Mouse (Mus musculus) stomach, embryonic 16.5 days (tissue): Measurements from ENCODE around the gene Zmynd19. TPM values are rescaled to one million over a fixed set of nuclear protein-coding genes. Genes with fewer than 3 reads are reported as not detected.

ENCODE experiments used
- ATAC-seq: fragments of 200-750 bp; cut with Nextera tagmentation; 2 replicates; pipeline ENCODE4 v1.8.0; 2017; ENCODE audit warnings: moderate number of reproducible peaks, moderate TSS enrichment; ENCODE audit not compliant: insufficient read depth, low FRiP score
- H3K27ac ChIP-seq: fragments of 300-500 bp; sonication (generic); 2 replicates; pipeline ENCODE4 v1.5.1; 2014; ENCODE audit warnings: low read length
- H3K27me3 ChIP-seq: fragments of 300-500 bp; sonication (generic); 2 replicates; pipeline ENCODE4 v1.6.1; 2014; ENCODE audit warnings: low read length, control low read depth, mixed read lengths; ENCODE audit not compliant: control insufficient read depth, insufficient read depth
- H3K36me3 ChIP-seq: fragments of 300-500 bp; sonication (generic); 2 replicates; pipeline ENCODE4 v1.6.1; 2014; ENCODE audit warnings: low read length; ENCODE audit not compliant: control insufficient read depth, insufficient read depth
- H3K4me1 ChIP-seq: fragments of 300-500 bp; sonication (generic); 2 replicates; pipeline ENCODE4 v1.6.1; 2014; ENCODE audit warnings: low read length, control low read depth, mixed read lengths; ENCODE audit not compliant: control insufficient read depth, insufficient read depth
- H3K4me2 ChIP-seq: fragments of 300-500 bp; sonication (generic); 2 replicates; pipeline ENCODE4 v1.6.1; 2014; ENCODE audit warnings: low read depth, low read length, mixed read lengths
- H3K4me3 ChIP-seq: fragments of 300-500 bp; sonication (generic); replicated peaks from 2 replicates; pipeline ENCODE4 v1.5.1; 2014; ENCODE audit warnings: mild to moderate bottlenecking, low read length
- H3K9ac ChIP-seq: fragments of 300-500 bp; sonication (generic); 2 replicates; pipeline ENCODE4 v1.6.1; 2014; ENCODE audit warnings: low read length
- H3K9me3 ChIP-seq: fragments of 300-500 bp; sonication (generic); replicated peaks from 2 replicates; pipeline ENCODE4 v1.6.1; 2016; ENCODE audit warnings: low read length, control low read depth; ENCODE audit not compliant: control insufficient read depth
- WGBS: fragments of 180-500 bp; shearing (Covaris S2); extraction: QIAGEN DNeasy Blood & Tissue Kit; methylation state at CpG from one replicate; pipeline ENCODE4 v1.1.7; 2014; 5-methylcytosine and 5-hydroxymethylcytosine counted together
- polyA plus RNA-seq: library from polyadenylated mRNA; unstranded; fragments of >200 nt; fragmentation: Nextera tagmentation; extraction: Ambion mirVana; gene quantifications from 2 replicates; pipeline ENCODE4 v1.2.1, GENCODE M21; 2015

Zmynd19 gene
- polyA plus RNA-seq: 1.9 and 2.3 TPM in 2 replicates

- ATAC-seq: peak; percentile 99
- Histone ChIP-seq H3K9me3 (no peaks in the 10 kb centered on the region), H3K27me3 (no peaks in the 10 kb centered on the region), H3K36me3 (0 out of 2 replicates have a peak, but pooled peaks cover 3% of the 10 kb centered on the region), H3K4me1 (peaks cover 17% of the 10 kb centered on the region), H3K4me2 (peak within 1 kb of the TSS; percentile 96), H3K27ac (peak within 1 kb of the TSS; percentile 41), H3K9ac (peak within 1 kb of the TSS; percentile 93), H3K4me3 (peak within 1 kb of the TSS; percentile 92)
- under 1% methylated on average over 105 of the region's 108 CpGs for WGBS
Observed at GRCm38 (mm10) chr2:24949421-24950188, at the start of gene Zmynd19. TSS of gene Zmynd19 (plus strand) at chr2:24949792.

DNA sequence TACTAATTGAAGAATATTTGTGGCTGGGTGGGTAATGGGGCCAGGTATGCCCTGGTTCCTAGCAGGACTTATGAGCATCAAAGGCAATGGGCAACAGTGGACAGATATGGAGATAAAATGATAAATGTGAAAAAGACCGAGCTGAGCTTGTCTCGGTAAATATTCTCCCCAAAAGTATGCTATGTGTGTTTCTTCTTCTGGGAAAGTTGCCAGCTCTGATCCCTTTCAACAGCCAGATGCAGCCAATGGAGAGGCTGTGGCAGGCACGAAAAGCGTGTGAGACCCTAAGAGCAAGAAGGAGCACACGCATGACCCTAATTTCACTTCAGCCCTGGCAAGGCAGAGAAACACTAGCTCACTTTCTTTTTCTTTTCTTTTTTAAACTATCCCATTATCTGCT, 48.5 kb upstream of the Zmynd19 start:
- Histone ChIP-seq H3K36me3 (no peaks in the 10 kb centered on the region), H3K4me1 (peaks cover 28% of the 10 kb centered on the region), H3K27ac (no peak overlapping the region), H3K9me3 (no peaks in the 10 kb centered on the region), H3K4me2 (no peak overlapping the region), H3K4me3 (no peak overlapping the region), H3K27me3 (no peaks in the 10 kb centered on the region), H3K9ac (no peak overlapping the region)
- no peak for ATAC-seq
- 28% methylated on average over 5 of the region's 5 CpGs for WGBS

DNA sequence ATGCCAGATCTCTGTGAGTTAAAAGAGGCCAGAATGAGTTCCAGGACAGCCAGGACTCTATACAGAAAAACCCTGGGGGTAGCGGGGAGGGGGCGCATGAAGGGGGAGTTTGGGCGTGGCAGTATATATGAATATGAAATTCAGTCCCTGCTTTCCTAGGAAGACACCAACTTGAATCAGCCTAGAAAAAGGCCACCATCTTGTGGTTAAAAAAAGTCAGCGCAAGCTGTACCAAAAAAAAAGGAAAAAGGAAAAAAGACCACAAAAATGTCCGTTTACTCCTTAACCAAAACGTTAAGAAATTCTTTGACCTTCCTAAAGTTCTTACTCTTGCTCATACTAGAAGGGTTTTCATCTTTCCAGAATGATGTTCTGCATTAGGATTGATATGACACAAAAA, 46.6 kb upstream of the Zmynd19 start:
- H3K4me1 ChIP-seq: peaks cover 29% of the 10 kb centered on the region
- no peak overlapping the region for H3K27ac ChIP-seq
- H3K4me3 ChIP-seq: no peak overlapping the region
- ATAC-seq: no peak
- H3K9me3 ChIP-seq: no peaks in the 10 kb centered on the region
- H3K9ac ChIP-seq: no peak overlapping the region
- H3K27me3 ChIP-seq: no peaks in the 10 kb centered on the region
- 74% methylated on average over 6 of the region's 6 CpGs for WGBS
- no peak overlapping the region for H3K4me2 ChIP-seq
- H3K36me3 ChIP-seq: no peaks in the 10 kb centered on the region

DNA sequence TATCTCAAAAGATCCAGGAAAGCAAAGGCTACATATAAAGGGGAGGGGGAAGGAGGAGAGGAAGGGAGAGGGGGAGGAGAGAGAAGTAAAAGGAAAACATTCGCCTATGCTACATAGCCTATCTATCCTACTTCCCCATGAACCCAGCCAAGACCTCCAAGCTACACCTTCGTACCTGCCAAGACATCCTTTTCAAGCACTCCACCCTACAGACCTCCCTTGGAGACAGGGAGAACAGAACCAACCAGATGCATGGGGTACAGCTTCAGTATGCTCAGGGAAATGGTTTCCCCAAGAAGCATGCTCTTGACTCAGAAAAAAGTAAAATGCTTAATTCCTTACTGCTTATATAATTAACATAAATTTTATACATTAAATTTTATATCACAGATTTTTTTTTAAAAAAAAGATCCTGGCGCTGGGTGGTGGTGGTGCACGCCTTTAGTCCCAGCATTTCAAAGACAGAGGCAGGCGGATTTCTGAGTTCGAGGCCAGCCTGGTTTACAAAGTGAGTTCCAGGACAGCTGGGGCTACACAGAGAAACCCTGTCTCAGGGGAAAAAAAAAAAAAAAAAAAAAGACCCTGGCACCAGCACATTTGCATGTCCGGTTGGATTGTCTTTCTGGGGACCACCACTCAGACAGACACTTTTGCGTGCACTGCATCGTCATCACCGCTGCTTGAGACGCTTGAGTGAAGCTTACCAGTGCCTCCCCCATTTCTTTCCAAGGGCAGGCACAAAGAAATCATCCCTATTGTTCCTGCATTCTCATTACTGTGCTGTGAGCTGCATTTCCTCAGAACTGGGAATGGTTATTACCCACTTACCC, 44.6 kb upstream of the Zmynd19 start:
- no peak overlapping the region; the same call in 1 of the 2 replicates for H3K27ac ChIP-seq
- 76% methylated on average over 11 of the region's 11 CpGs for WGBS
- H3K4me2 ChIP-seq: no peak overlapping the region
- H3K4me3 ChIP-seq: no peak overlapping the region
- H3K9me3 ChIP-seq: no peaks in the 10 kb centered on the region
- no peaks in the 10 kb centered on the region for H3K27me3 ChIP-seq
- H3K9ac ChIP-seq: no peak overlapping the region
- peaks cover 29% of the 10 kb centered on the region for H3K4me1 ChIP-seq
- no peaks in the 10 kb centered on the region for H3K36me3 ChIP-seq
- ATAC-seq: no peak

GRCm38 (mm10) chr2:24905653-24906155, 43.9 kb upstream of the Zmynd19 start:
- Histone ChIP-seq H3K27me3 (no peaks in the 10 kb centered on the region), H3K4me2 (no peak overlapping the region), H3K9me3 (no peaks in the 10 kb centered on the region), H3K36me3 (no peaks in the 10 kb centered on the region), H3K4me3 (no peak overlapping the region), H3K9ac (no peak overlapping the region), H3K27ac (peak overlapping the region; percentile 63), H3K4me1 (peaks cover 29% of the 10 kb centered on the region)
- WGBS: 13% methylated on average over 2 of the region's 2 CpGs
- no peak for ATAC-seq

- WGBS: 86% methylated on average over 4 of the region's 4 CpGs
- no peaks in the 10 kb centered on the region; the same call in 1 of the 2 replicates for H3K36me3 ChIP-seq
- H3K4me2 ChIP-seq: no peak overlapping the region
- H3K27ac ChIP-seq: no peak overlapping the region
- H3K4me1 ChIP-seq: peaks cover 13% of the 10 kb centered on the region
- no peak overlapping the region for H3K9ac ChIP-seq
- H3K4me3 ChIP-seq: no peak overlapping the region
- H3K9me3 ChIP-seq: no peaks in the 10 kb centered on the region
- no peaks in the 10 kb centered on the region for H3K27me3 ChIP-seq
- no peak for ATAC-seq
Observed at GRCm38 (mm10) chr2:24910481-24910880, 39.1 kb upstream of the Zmynd19 start.

DNA sequence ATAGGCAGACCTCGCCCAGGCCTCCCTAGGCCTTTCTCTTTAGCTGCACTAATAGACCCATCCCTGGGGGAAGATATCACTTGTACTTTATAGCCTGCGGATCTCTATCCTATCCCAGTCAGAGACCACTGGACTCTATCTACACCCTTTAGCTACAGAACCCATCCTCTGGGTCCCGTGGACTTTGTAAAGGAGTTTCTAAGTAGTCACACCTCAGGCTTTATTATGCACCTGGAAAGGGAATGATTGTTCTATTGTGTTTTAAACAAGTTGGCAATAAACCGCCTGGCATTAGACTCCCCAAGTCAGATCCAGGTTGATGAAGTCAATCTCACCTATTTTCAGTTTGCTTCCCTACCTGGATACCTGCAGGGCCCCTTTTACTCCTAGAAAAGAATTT, 37.4 kb upstream of the Zmynd19 start:
- H3K36me3 ChIP-seq: no peaks in the 10 kb centered on the region; the same call in 1 of the 2 replicates
- 91% methylated on average over 4 of the region's 4 CpGs for WGBS
- no peak for ATAC-seq

DNA sequence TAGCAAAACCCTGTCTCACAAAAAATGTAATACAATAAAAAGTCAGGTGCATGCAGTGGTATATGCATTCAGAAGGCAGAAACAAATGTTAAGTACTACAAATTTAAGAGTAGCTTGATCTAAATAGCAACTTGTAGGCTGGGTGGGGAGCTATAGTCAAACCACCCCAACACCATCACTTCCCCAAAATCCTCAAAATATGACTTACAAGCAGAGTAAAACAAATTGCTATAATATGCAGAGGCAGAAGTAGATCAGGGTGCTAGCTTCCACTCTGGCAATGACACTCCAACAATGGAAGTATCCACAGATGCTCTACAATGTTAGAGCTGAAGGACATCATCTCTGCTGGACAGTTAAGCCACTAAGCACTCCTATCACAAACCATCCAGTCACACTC, 37.0 kb upstream of the Zmynd19 start:
- H3K4me3 ChIP-seq: no peak overlapping the region
- H3K27ac ChIP-seq: no peak overlapping the region
- no peaks in the 10 kb centered on the region for H3K9me3 ChIP-seq
- peaks cover 5% of the 10 kb centered on the region for H3K4me1 ChIP-seq
- ATAC-seq: no peak
- H3K9ac ChIP-seq: no peak overlapping the region
- H3K36me3 ChIP-seq: no peaks in the 10 kb centered on the region; the same call in 1 of the 2 replicates
- H3K4me2 ChIP-seq: no peak overlapping the region
- no peaks in the 10 kb centered on the region for H3K27me3 ChIP-seq

More for the DNA sequence above, 37.4 kb upstream of the Zmynd19 start:
- 0 out of 2 replicates have a peak, but pooled peaks cover 2% of the 10 kb centered on the region for H3K4me1 ChIP-seq
- H3K9ac ChIP-seq: no peak overlapping the region
- H3K4me3 ChIP-seq: no peak overlapping the region
- no peaks in the 10 kb centered on the region for H3K9me3 ChIP-seq
- H3K27me3 ChIP-seq: no peaks in the 10 kb centered on the region
- H3K27ac ChIP-seq: no peak overlapping the region
- no peak overlapping the region for H3K4me2 ChIP-seq

GRCm38 (mm10) chr2:24914762-24915161, 34.8 kb upstream of the Zmynd19 start:
- H3K27ac ChIP-seq: no peak overlapping the region
- H3K9me3 ChIP-seq: no peaks in the 10 kb centered on the region
- no peaks in the 10 kb centered on the region for H3K27me3 ChIP-seq
- peaks cover 9% of the 10 kb centered on the region for H3K4me1 ChIP-seq
- no peaks in the 10 kb centered on the region; the same call in 1 of the 2 replicates for H3K36me3 ChIP-seq
- H3K4me2 ChIP-seq: no peak overlapping the region
- no peak overlapping the region for H3K4me3 ChIP-seq
- no peak overlapping the region for H3K9ac ChIP-seq
- no peak for ATAC-seq
- WGBS: 93% methylated on average over 3 of the region's 3 CpGs
